Mouse (Mus musculus) megakaryocyte progenitor cell, adult 5-6 weeks (primary cell): Measurements from ENCODE around the gene Haao. TPM values are rescaled to one million over a fixed set of nuclear protein-coding genes. Genes with fewer than 3 reads are reported as not detected.
A peak's percentile ranks its signal among the peaks of the same experiment; 100 is the strongest.

Experiments used
- ATAC-seq: replicated peaks from 2 replicates; pipeline ENCODE4 v1.8.0; 2016; ENCODE audit warnings: mild to moderate bottlenecking, moderate TSS enrichment, inconsistent platforms; ENCODE audit not compliant: poor library complexity
- total RNA-seq, 2 experiments: library from RNA; stranded (forward) in 1 of 2; stranded (reverse) in 1 of 2; fragments of 157-497, 149-512 nt in 1 of 2; fragments of 200-1000 nt in 1 of 2; gene quantifications; 2 replicates each; pipeline versions ENCODE4 v1.2.3 to v1.2.4; 2015 to 2017

Gene Haao
- total RNA-seq, 2 experiments from 2014 or later: 22.2 to 34.9 TPM

GRCm38 (mm10) chr17:83837659-83838190 lies 10.0 kb downstream of the Haao start:
- ATAC-seq: no peak

- no peak for ATAC-seq
These were observed 11.7 kb downstream of the Haao start for GRCm38 (mm10) chr17:83836048-83836447.

- ATAC-seq: no peak
These were observed 13.6 kb downstream of the Haao start for GRCm38 (mm10) chr17:83834120-83834519.

- peak; percentile 75 for ATAC-seq
These were observed 17.0 kb downstream of the Haao start for GRCm38 (mm10) chr17:83830616-83831292.

- ATAC-seq: peak; percentile 67
These were observed 18.4 kb downstream of the Haao start for GRCm38 (mm10) chr17:83829356-83829755.

GRCm38 (mm10) chr17:83823835-83824234 lies 23.9 kb downstream of the Haao start:
- peak; percentile 63 for ATAC-seq

GRCm38 (mm10) chr17:83821876-83822275 lies 25.9 kb downstream of the Haao start:
- ATAC-seq: no peak

GRCm38 (mm10) chr17:83820701-83821100 lies 27.1 kb downstream of the Haao start:
- ATAC-seq: no peak

- ATAC-seq: no peak
These were observed 28.3 kb downstream of the Haao start for GRCm38 (mm10) chr17:83819503-83819902.

GRCm38 (mm10) chr17:83816996-83817395 lies 30.8 kb downstream of the Haao start:
- peak; percentile 57 for ATAC-seq

GRCm38 (mm10) chr17:83813050-83813449 lies 34.7 kb downstream of the Haao start:
- peak; percentile 30 for ATAC-seq

GRCm38 (mm10) chr17:83812200-83812944 lies 35.4 kb downstream of the Haao start:
- peak; percentile 9 for ATAC-seq

GRCm38 (mm10) chr17:83810285-83810684 lies 37.5 kb downstream of the Haao start:
- no peak for ATAC-seq

- ATAC-seq: peak; percentile 59
These were observed 38.5 kb downstream of the Haao start for GRCm38 (mm10) chr17:83809197-83809829.

GRCm38 (mm10) chr17:83808476-83809098 lies 39.2 kb downstream of the Haao start:
- no peak for ATAC-seq

- peak; percentile 63 for ATAC-seq
These were observed 39.9 kb downstream of the Haao start for GRCm38 (mm10) chr17:83807778-83808398.

GRCm38 (mm10) chr17:83807345-83807744 lies 40.4 kb downstream of the Haao start:
- ATAC-seq: peak; percentile 54

GRCm38 (mm10) chr17:83805078-83805477 lies 42.7 kb downstream of the Haao start:
- no peak for ATAC-seq

- no peak for ATAC-seq
These were observed 43.8 kb downstream of the Haao start for GRCm38 (mm10) chr17:83803987-83804386.

- peak; percentile 48 for ATAC-seq
These were observed 48.2 kb downstream of the Haao start for GRCm38 (mm10) chr17:83799506-83800050.
